Mouse (Mus musculus): ENCODE measurements around the gene Rims1. TPM values are rescaled to one million over a fixed set of nuclear protein-coding genes. Genes with fewer than 3 reads are reported as not detected.

Rims1 gene
- polyA plus RNA-seq, 1 experiment, result 7.6 TPM

GRCm38 (mm10) chr1:22258356-22258755 lies 547.4 kb downstream of the Rims1 start:
- H3K4me3 ChIP-seq (ENCODE audit: low read depth, low read length), result no peak overlapping the region
- H3K4me1 ChIP-seq (ENCODE audit: control insufficient read depth, insufficient read depth, low read length), result no peaks in the 10 kb centered on the region
- no peak overlapping the region for H3K9ac ChIP-seq (ENCODE audit: low read depth, poor library complexity, severe bottlenecking)
- H3K27me3 ChIP-seq (ENCODE audit: control insufficient read depth, insufficient read depth, low read length, poor library complexity, severe bottlenecking), result no peaks in the 10 kb centered on the region; the same call in 1 of the 2 replicates
- no peak for TF ChIP-seq POLR2A (IDR thresholded peaks at IDR 0.05; ENCODE audit: insufficient read depth, low read length)
- TF ChIP-seq EP300 (IDR thresholded peaks at IDR 0.05; ENCODE audit: insufficient read depth, low read depth, low read length), result no peak
- no peak for TF ChIP-seq CTCF (IDR thresholded peaks at IDR 0.05; ENCODE audit: low read depth, low read length)
- no peaks in the 10 kb centered on the region for H3K9me3 ChIP-seq (replicated peaks; ENCODE audit: control insufficient read depth, insufficient read depth, low read length, poor library complexity, severe bottlenecking)
- no peaks in the 10 kb centered on the region for H3K36me3 ChIP-seq (ENCODE audit: control insufficient read depth, insufficient read depth, low read length, poor library complexity, severe bottlenecking)
- no peak overlapping the region for H3K27ac ChIP-seq (ENCODE audit: insufficient read depth, low read length)

DNA sequence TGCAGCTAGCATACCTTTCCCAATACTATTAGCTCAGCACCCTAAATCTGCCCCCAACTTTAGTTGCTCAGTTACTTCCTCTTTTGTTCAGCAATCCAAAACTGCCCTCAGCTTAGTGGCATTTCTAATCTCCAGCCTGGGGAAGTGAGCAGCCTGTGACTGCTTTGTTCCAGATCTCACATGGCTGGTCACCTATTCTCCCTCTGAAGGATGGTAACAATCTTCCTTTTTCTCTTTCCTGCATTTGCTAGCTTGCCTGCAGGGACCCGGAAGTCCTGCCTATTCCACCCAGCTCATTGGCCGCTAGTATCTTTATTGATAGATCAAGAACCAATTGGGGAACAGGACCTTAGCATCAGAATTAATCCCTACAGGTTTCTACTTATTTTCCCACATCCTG lies 551.5 kb downstream of the Rims1 start:
- Histone ChIP-seq H3K9ac (ENCODE audit: low read depth, poor library complexity, severe bottlenecking) (no peak overlapping the region), H3K4me3 (ENCODE audit: low read depth, low read length) (no peak overlapping the region), H3K27ac (ENCODE audit: insufficient read depth, low read length) (no peak overlapping the region), H3K27me3 (ENCODE audit: control insufficient read depth, insufficient read depth, low read length, poor library complexity, severe bottlenecking) (no peaks in the 10 kb centered on the region), H3K36me3 (ENCODE audit: control insufficient read depth, insufficient read depth, low read length, poor library complexity, severe bottlenecking) (no peaks in the 10 kb centered on the region), H3K9me3 (replicated peaks; ENCODE audit: control insufficient read depth, insufficient read depth, low read length, poor library complexity, severe bottlenecking) (no peaks in the 10 kb centered on the region), H3K4me1 (ENCODE audit: control insufficient read depth, insufficient read depth, low read length) (no peaks in the 10 kb centered on the region)
- TF ChIP-seq CTCF (IDR thresholded peaks at IDR 0.05; ENCODE audit: low read depth, low read length) (no peak), EP300 (IDR thresholded peaks at IDR 0.05; ENCODE audit: insufficient read depth, low read depth, low read length) (no peak), POLR2A (IDR thresholded peaks at IDR 0.05; ENCODE audit: insufficient read depth, low read length) (no peak)

GRCm38 (mm10) chr1:22252873-22253272 lies 552.9 kb downstream of the Rims1 start:
- no peaks in the 10 kb centered on the region for H3K4me1 ChIP-seq (ENCODE audit: control insufficient read depth, insufficient read depth, low read length)
- H3K36me3 ChIP-seq (ENCODE audit: control insufficient read depth, insufficient read depth, low read length, poor library complexity, severe bottlenecking), result no peaks in the 10 kb centered on the region
- peaks cover 5% of the 10 kb centered on the region; the same call in 1 of the 2 replicates for H3K9me3 ChIP-seq (replicated peaks; ENCODE audit: control insufficient read depth, insufficient read depth, low read length, poor library complexity, severe bottlenecking)
- no peaks in the 10 kb centered on the region for H3K27me3 ChIP-seq (ENCODE audit: control insufficient read depth, insufficient read depth, low read length, poor library complexity, severe bottlenecking)
- H3K27ac ChIP-seq (ENCODE audit: insufficient read depth, low read length), result no peak overlapping the region
- H3K4me3 ChIP-seq (ENCODE audit: low read depth, low read length), result no peak overlapping the region
- no peak for TF ChIP-seq EP300 (IDR thresholded peaks at IDR 0.05; ENCODE audit: insufficient read depth, low read depth, low read length)
- TF ChIP-seq POLR2A (IDR thresholded peaks at IDR 0.05; ENCODE audit: insufficient read depth, low read length), result no peak
- no peak for TF ChIP-seq CTCF (IDR thresholded peaks at IDR 0.05; ENCODE audit: low read depth, low read length)
- no peak overlapping the region for H3K9ac ChIP-seq (ENCODE audit: low read depth, poor library complexity, severe bottlenecking)

DNA sequence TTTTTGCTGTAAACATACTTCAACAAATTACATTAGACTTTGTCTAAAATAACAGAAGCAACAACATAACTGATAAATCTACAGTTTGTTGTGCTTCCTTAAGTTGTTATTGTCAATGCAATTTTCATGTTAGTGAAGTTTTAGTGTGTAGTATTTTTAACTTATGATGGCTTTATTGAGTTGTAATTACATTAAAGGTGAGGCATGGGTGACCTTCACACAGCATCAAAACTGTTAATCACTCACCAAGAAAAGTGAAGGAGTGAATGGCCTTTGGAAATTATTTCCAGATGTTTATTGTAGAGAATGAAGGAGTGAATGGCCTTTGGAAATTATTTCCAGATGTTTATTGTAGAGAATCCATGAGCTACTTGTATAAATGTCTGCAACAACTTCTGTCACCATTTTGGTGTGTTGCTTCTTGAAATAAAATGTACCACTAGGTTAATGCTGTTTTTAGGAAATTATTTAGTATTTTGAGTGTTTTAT lies 556.9 kb downstream of the Rims1 start:
- no peak overlapping the region for H3K9ac ChIP-seq (ENCODE audit: low read depth, poor library complexity, severe bottlenecking)
- peaks cover 8% of the 10 kb centered on the region for H3K9me3 ChIP-seq (replicated peaks; ENCODE audit: control insufficient read depth, insufficient read depth, low read length, poor library complexity, severe bottlenecking)
- TF ChIP-seq POLR2A (IDR thresholded peaks at IDR 0.05; ENCODE audit: insufficient read depth, low read length) (no peak), CTCF (IDR thresholded peaks at IDR 0.05; ENCODE audit: low read depth, low read length) (no peak)
- no peaks in the 10 kb centered on the region for H3K4me1 ChIP-seq (ENCODE audit: control insufficient read depth, insufficient read depth, low read length)
- no peaks in the 10 kb centered on the region for H3K27me3 ChIP-seq (ENCODE audit: control insufficient read depth, insufficient read depth, low read length, poor library complexity, severe bottlenecking)
- H3K36me3 ChIP-seq (ENCODE audit: control insufficient read depth, insufficient read depth, low read length, poor library complexity, severe bottlenecking), result no peaks in the 10 kb centered on the region
- no peak overlapping the region for H3K27ac ChIP-seq (ENCODE audit: insufficient read depth, low read length)
- no peak overlapping the region for H3K4me3 ChIP-seq (ENCODE audit: low read depth, low read length)

- no peaks in the 10 kb centered on the region for H3K4me1 ChIP-seq (ENCODE audit: control insufficient read depth, insufficient read depth, low read length)
- H3K27ac ChIP-seq (ENCODE audit: insufficient read depth, low read length), result no peak overlapping the region
- TF ChIP-seq CTCF (IDR thresholded peaks at IDR 0.05; ENCODE audit: low read depth, low read length) (no peak), EP300 (IDR thresholded peaks at IDR 0.05; ENCODE audit: insufficient read depth, low read depth, low read length) (no peak), POLR2A (IDR thresholded peaks at IDR 0.05; ENCODE audit: insufficient read depth, low read length) (no peak)
- no peak overlapping the region for H3K4me3 ChIP-seq (ENCODE audit: low read depth, low read length)
- no peaks in the 10 kb centered on the region for H3K36me3 ChIP-seq (ENCODE audit: control insufficient read depth, insufficient read depth, low read length, poor library complexity, severe bottlenecking)
- no peaks in the 10 kb centered on the region for H3K27me3 ChIP-seq (ENCODE audit: control insufficient read depth, insufficient read depth, low read length, poor library complexity, severe bottlenecking)
- no peak overlapping the region for H3K9ac ChIP-seq (ENCODE audit: low read depth, poor library complexity, severe bottlenecking)
- H3K9me3 ChIP-seq (replicated peaks; ENCODE audit: control insufficient read depth, insufficient read depth, low read length, poor library complexity, severe bottlenecking), result peaks cover 10% of the 10 kb centered on the region
Observed at GRCm38 (mm10) chr1:22245748-22246147, 560.0 kb downstream of the Rims1 start.
